Mouse (Mus musculus): ENCODE measurements around the gene Gm12695. TPM values are rescaled to one million over a fixed set of nuclear protein-coding genes. Genes with fewer than 3 reads are reported as not detected.

Gene Gm12695
- polyA plus RNA-seq, 1 experiment from 2014 or later = 0.17 TPM

- no peak for ATAC-seq (ENCODE audit: low FRiP score)
- WGBS = 38% methylated on average over 2 of the region's 2 CpGs
- no peaks in the 10 kb centered on the region for H3K27me3 ChIP-seq
- H3K4me1 ChIP-seq = no peaks in the 10 kb centered on the region
- no peak overlapping the region for H3K4me3 ChIP-seq (replicated peaks)
- H3K4me2 ChIP-seq = no peak overlapping the region
- no peaks in the 10 kb centered on the region for H3K9me3 ChIP-seq
- no peak overlapping the region for H3K9ac ChIP-seq
- no peak overlapping the region for H3K27ac ChIP-seq
- H3K36me3 ChIP-seq (replicated peaks) = no peaks in the 10 kb centered on the region
Observed at GRCm38 (mm10) chr4:96687358-96687803, 97.6 kb downstream of the Gm12695 start.

- no peak overlapping the region for H3K27ac ChIP-seq
- ATAC-seq (ENCODE audit: low FRiP score) = 0 out of 2 replicates have a peak, but pooled peaks have one; percentile 44
- WGBS = 51% methylated on average over 2 of the region's 2 CpGs
Observed at GRCm38 (mm10) chr4:96683474-96683873, 101.5 kb downstream of the Gm12695 start.

GRCm38 (mm10) chr4:96680966-96681365, 104.0 kb downstream of the Gm12695 start:
- ATAC-seq (ENCODE audit: low FRiP score) = no peak
- Histone ChIP-seq H3K4me3 (replicated peaks) (no peak overlapping the region), H3K9ac (no peak overlapping the region), H3K4me1 (no peaks in the 10 kb centered on the region), H3K4me2 (no peak overlapping the region), H3K27ac (no peak overlapping the region), H3K36me3 (replicated peaks) (no peaks in the 10 kb centered on the region), H3K27me3 (no peaks in the 10 kb centered on the region), H3K9me3 (no peaks in the 10 kb centered on the region)

More at GRCm38 (mm10) chr4:96683474-96683873, 101.5 kb downstream of the Gm12695 start:
- Histone ChIP-seq H3K27me3 (no peaks in the 10 kb centered on the region), H3K4me2 (no peak overlapping the region), H3K9me3 (no peaks in the 10 kb centered on the region), H3K9ac (no peak overlapping the region), H3K4me1 (no peaks in the 10 kb centered on the region), H3K4me3 (replicated peaks) (no peak overlapping the region), H3K36me3 (replicated peaks) (no peaks in the 10 kb centered on the region)

- H3K4me1 ChIP-seq = no peaks in the 10 kb centered on the region
- H3K9me3 ChIP-seq = no peaks in the 10 kb centered on the region
- WGBS = 14% methylated on average over 1 of the region's 1 CpGs
- ATAC-seq (ENCODE audit: low FRiP score) = no peak
- H3K4me2 ChIP-seq = no peak overlapping the region
- no peaks in the 10 kb centered on the region for H3K27me3 ChIP-seq
- no peaks in the 10 kb centered on the region for H3K36me3 ChIP-seq (replicated peaks)
- no peak overlapping the region for H3K9ac ChIP-seq
- no peak overlapping the region for H3K27ac ChIP-seq
- H3K4me3 ChIP-seq (replicated peaks) = no peak overlapping the region
Observed at GRCm38 (mm10) chr4:96680233-96680632, 104.8 kb downstream of the Gm12695 start.

Other genes with a start within 250 kb of the Gm12695 start
- 3.4 and 3.7 TPM in 2 replicates for gene Cyp2j6, start 231.5 kb downstream of the Gm12695 start, polyA plus RNA-seq (2016; fragmentation: Nextera tagmentation; extraction: Ambion mirVana)
- gene Cyp2j9, start 193.6 kb downstream of the Gm12695 start, polyA plus RNA-seq (2016; fragmentation: Nextera tagmentation; extraction: Ambion mirVana) = 2.0 and 2.7 TPM in 2 replicates
- gene Cyp2j5, start 121.0 kb downstream of the Gm12695 start, polyA plus RNA-seq (2016; fragmentation: Nextera tagmentation; extraction: Ambion mirVana) = not detected in 2 replicates

All from forebrain, embryonic 12.5 days (tissue).